Mouse (Mus musculus): ENCODE results near the gene Ms4a2. TPM values are rescaled to one million over a fixed set of nuclear protein-coding genes. Genes with fewer than 3 reads are reported as not detected.

The Ms4a2 gene
- total RNA-seq, 2 experiments from 2014 or later = 0.20 TPM; not detected in 1

GRCm38 (mm10) chr19:11601349-11601748 is 22.2 kb downstream of the Ms4a2 start:
- no peak for DNase-seq (ENCODE audit: low spot score)
- intact Hi-C loops (cut with DNase I) = loop anchor here (5.0 kb wide), 1 partner anchor 239 kb away; no protein-coding TSS in a partner anchor

GRCm38 (mm10) chr19:11589891-11590449 is 33.5 kb downstream of the Ms4a2 start:
- DNase-seq (ENCODE audit: low spot score) = no peak
- intact Hi-C loops (cut with DNase I) = no loop called here

- DNase-seq (ENCODE audit: low spot score) = no peak
- intact Hi-C loops (cut with DNase I) = no loop called here
These were observed 34.3 kb downstream of the Ms4a2 start for GRCm38 (mm10) chr19:11589205-11589604.

- intact Hi-C loops (cut with DNase I) = no loop called here
- DNase-seq (ENCODE audit: low spot score) = no peak
These were observed 48.6 kb downstream of the Ms4a2 start for GRCm38 (mm10) chr19:11574965-11575364.

Other genes with a start within 250 kb of the Ms4a2 start
- gene Ms4a4a, start 248.2 kb downstream of the Ms4a2 start, total RNA-seq (2021) = 1 to 10 TPM; 4.8 to 7.8 TPM
- gene Ms4a4c, start 218.9 kb downstream of the Ms4a2 start, total RNA-seq (2021) = not detected
- under 1 TPM; 0.36 to 0.56 TPM for gene Ms4a4b, start 180.2 kb downstream of the Ms4a2 start, total RNA-seq (2021)
- gene Ms4a6c, start 154.4 kb downstream of the Ms4a2 start, total RNA-seq (2021) = 10 to 100 TPM in 1 of 2 experiments, 1 to 10 TPM in 1; 8.9 to 10.1 TPM
- not detected for gene Gm8369, start 137.8 kb downstream of the Ms4a2 start, total RNA-seq (2021)
- 1 to 10 TPM; 5.7 to 6.1 TPM for gene Ms4a6b, start 107.2 kb downstream of the Ms4a2 start, total RNA-seq (2021)
- gene Ms4a4d, start 86.9 kb downstream of the Ms4a2 start, total RNA-seq (2021) = 10 to 100 TPM in 1 of 2 experiments, 1 to 10 TPM in 1; 5.6 to 10.3 TPM
- 1 to 10 TPM; 2.8 to 3.4 TPM for gene Ms4a6d, start 18.9 kb downstream of the Ms4a2 start, total RNA-seq (2021)
- gene Ms4a3, start 17.1 kb upstream of the Ms4a2 start, total RNA-seq (2021) = not detected
- not detected for gene Oosp2, start 36.8 kb upstream of the Ms4a2 start, total RNA-seq (2021)
- gene Oosp1, start 67.4 kb upstream of the Ms4a2 start, total RNA-seq (2021) = not detected
- gene Oosp3, start 73.3 kb upstream of the Ms4a2 start, total RNA-seq (2021) = not detected
- gene Gif, start 123.8 kb upstream of the Ms4a2 start, total RNA-seq (2021) = not detected
- 100 to 1,000 TPM; 103 to 108 TPM for gene Mrpl16, start 146.7 kb upstream of the Ms4a2 start, total RNA-seq (2021)
- 1 to 10 TPM; 3.1 to 4.1 TPM for gene Stx3, start 195.7 kb upstream of the Ms4a2 start, total RNA-seq (2021)
- not detected for gene Olfr1417, start 215.5 kb upstream of the Ms4a2 start, total RNA-seq (2021)
- gene Olfr1418, start 237.3 kb upstream of the Ms4a2 start, total RNA-seq (2021) = not detected